Mouse (Mus musculus) stomach, embryonic 15.5 days (tissue): ENCODE measurements around the gene St3gal3. TPM values are rescaled to one million over a fixed set of nuclear protein-coding genes. Genes with fewer than 3 reads are reported as not detected.
A peak's percentile ranks its signal among the peaks of the same experiment; 100 is the strongest.

Experiments used
- ATAC-seq: fragments of 200-750 bp; cut with Nextera tagmentation; 2 replicates; pipeline ENCODE4 v1.8.0; 2017; ENCODE audit warnings: low read depth, moderate number of reproducible peaks, moderate TSS enrichment; ENCODE audit not compliant: insufficient read depth, low FRiP score
- H3K27ac ChIP-seq: fragments of 300-500 bp; sonication (generic); 2 replicates; pipeline ENCODE4 v1.5.1; 2015; ENCODE audit warnings: mild to moderate bottlenecking, inconsistent platforms
- H3K27me3 ChIP-seq: fragments of 300-500 bp; sonication (generic); replicated peaks from 2 replicates; pipeline ENCODE4 v1.6.1; 2015; ENCODE audit warnings: inconsistent platforms
- H3K36me3 ChIP-seq: fragments of 300-500 bp; sonication (generic); 2 replicates; pipeline ENCODE4 v1.6.1; 2015; ENCODE audit warnings: inconsistent platforms
- H3K4me1 ChIP-seq: fragments of 300-500 bp; sonication (generic); 2 replicates; pipeline ENCODE4 v1.6.1; 2015; ENCODE audit warnings: inconsistent platforms
- H3K4me2 ChIP-seq: fragments of 300-500 bp; sonication (generic); 2 replicates; pipeline ENCODE4 v1.6.1; 2015; ENCODE audit warnings: mild to moderate bottlenecking, inconsistent platforms
- H3K4me3 ChIP-seq: fragments of 300-500 bp; sonication (generic); replicated peaks from 2 replicates; pipeline ENCODE4 v1.5.1; 2015; ENCODE audit warnings: inconsistent platforms
- H3K9ac ChIP-seq: fragments of 300-500 bp; sonication (generic); 2 replicates; pipeline ENCODE4 v1.6.1; 2015; ENCODE audit warnings: inconsistent platforms
- H3K9me3 ChIP-seq: fragments of 300-500 bp; sonication (generic); 2 replicates; pipeline ENCODE4 v1.6.1; 2016; ENCODE audit warnings: inconsistent platforms
- WGBS: fragments of 180-500 bp; shearing (Covaris S2); methylation state at CpG from one replicate; pipeline ENCODE4 v1.1.7; 2015; 5-methylcytosine and 5-hydroxymethylcytosine counted together
- polyA plus RNA-seq: library from polyadenylated mRNA; unstranded; fragments of >200 nt; fragmentation: Nextera tagmentation; extraction: Ambion mirVana; gene quantifications from 2 replicates; pipeline ENCODE4 v1.2.1, GENCODE M21; 2015

The St3gal3 gene
- polyA plus RNA-seq, 1 experiment from 2014 or later = 6.4 TPM

DNA sequence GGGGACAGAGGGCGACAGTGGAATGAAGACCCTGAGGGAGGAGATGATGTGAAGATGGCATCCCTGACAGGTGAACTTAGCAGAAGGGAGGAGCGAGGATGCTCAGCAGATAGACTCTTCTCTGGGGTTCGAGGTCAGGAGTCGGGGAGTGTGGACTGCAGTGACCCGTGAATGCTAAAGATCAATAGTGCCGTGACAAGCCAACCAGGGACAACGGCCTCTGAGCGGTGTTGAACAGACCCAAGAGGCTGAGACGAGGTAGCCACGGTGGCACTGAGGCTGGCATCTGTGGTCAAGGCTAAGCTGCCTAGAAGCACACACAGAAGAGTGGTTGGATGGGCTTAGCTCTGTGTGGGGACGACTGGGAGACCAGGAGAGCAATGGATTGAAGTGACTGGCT is 156.9 kb downstream of the St3gal3 start:
- H3K27ac ChIP-seq = no peak overlapping the region
- H3K9ac ChIP-seq = no peak overlapping the region
- H3K36me3 ChIP-seq = no peaks in the 10 kb centered on the region
- H3K27me3 ChIP-seq = no peaks in the 10 kb centered on the region
- no peak for ATAC-seq
- H3K4me3 ChIP-seq = no peak overlapping the region
- no peaks in the 10 kb centered on the region for H3K9me3 ChIP-seq
- 87% methylated on average over 11 of the region's 11 CpGs for WGBS
- H3K4me2 ChIP-seq = no peak overlapping the region
- 0 out of 2 replicates have a peak, but pooled peaks cover 8% of the 10 kb centered on the region for H3K4me1 ChIP-seq

GRCm38 (mm10) chr4:117977371-117977770 is 157.3 kb downstream of the St3gal3 start:
- 0 out of 2 replicates have a peak, but pooled peaks have one; percentile 28 for ATAC-seq
- no peak overlapping the region for H3K9ac ChIP-seq
- WGBS = 63% methylated on average over 9 of the region's 9 CpGs

GRCm38 (mm10) chr4:117975820-117976219 is 158.9 kb downstream of the St3gal3 start:
- no peak overlapping the region for H3K4me2 ChIP-seq
- 0 out of 2 replicates have a peak, but pooled peaks cover 2% of the 10 kb centered on the region for H3K4me1 ChIP-seq
- no peaks in the 10 kb centered on the region for H3K9me3 ChIP-seq
- H3K27ac ChIP-seq = no peak overlapping the region
- H3K4me3 ChIP-seq = no peak overlapping the region
- H3K36me3 ChIP-seq = no peaks in the 10 kb centered on the region
- no peaks in the 10 kb centered on the region for H3K27me3 ChIP-seq
- WGBS = 71% methylated on average over 1 of the region's 1 CpGs
- ATAC-seq = no peak
- no peak overlapping the region for H3K9ac ChIP-seq

More at GRCm38 (mm10) chr4:117977371-117977770, 157.3 kb downstream of the St3gal3 start:
- Histone ChIP-seq H3K9me3 (no peaks in the 10 kb centered on the region), H3K36me3 (no peaks in the 10 kb centered on the region), H3K4me2 (no peak overlapping the region), H3K27ac (no peak overlapping the region), H3K4me1 (0 out of 2 replicates have a peak, but pooled peaks cover 3% of the 10 kb centered on the region), H3K4me3 (no peak overlapping the region), H3K27me3 (no peaks in the 10 kb centered on the region)

DNA sequence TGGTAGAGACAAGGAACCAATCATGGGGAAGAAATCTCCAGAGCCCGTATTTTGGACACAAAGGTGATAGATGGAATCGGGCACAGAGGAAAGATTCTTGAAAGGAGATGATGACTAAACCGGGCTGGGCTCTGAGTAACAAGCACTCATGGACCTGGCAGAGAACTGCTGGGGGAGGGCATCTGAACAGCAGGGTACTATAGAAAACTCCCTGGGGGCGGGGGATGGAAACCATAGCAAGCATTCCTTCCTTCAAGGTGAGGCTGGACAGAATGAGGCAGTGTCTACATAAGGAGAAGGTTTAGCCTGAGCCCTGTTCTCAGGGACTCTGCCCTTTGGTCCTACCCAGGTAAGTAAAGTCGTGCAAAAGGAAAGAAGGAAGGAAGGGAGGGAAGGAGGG is 160.0 kb downstream of the St3gal3 start:
- ATAC-seq = no peak; the same call in 1 of the 2 replicates
- Histone ChIP-seq H3K4me3 (no peak overlapping the region), H3K27me3 (no peaks in the 10 kb centered on the region), H3K4me1 (0 out of 2 replicates have a peak, but pooled peaks cover 2% of the 10 kb centered on the region), H3K27ac (no peak overlapping the region), H3K9me3 (no peaks in the 10 kb centered on the region), H3K9ac (no peak overlapping the region), H3K36me3 (no peaks in the 10 kb centered on the region), H3K4me2 (no peak overlapping the region)
- 63% methylated on average over 5 of the region's 5 CpGs for WGBS

DNA sequence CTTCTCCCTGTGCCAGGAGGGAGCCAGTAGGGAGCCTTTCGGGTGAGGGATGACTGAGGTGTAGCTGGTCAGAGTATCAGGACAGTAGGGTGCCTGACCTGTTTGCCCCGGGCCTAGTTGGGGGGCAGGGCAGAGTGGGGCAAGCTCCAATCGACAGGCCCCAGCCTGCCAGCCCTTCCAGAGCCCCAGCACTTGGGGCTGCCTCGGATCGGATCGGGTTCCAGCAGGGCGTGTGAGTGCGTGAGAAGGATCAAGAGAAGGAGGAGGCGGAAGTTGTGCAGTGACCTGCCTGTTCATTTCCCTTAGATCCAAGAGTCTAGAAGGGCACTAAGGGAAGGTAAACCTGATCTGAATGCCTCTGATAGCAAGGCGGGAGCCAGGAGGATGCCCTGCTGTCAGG is 161.7 kb downstream of the St3gal3 start:
- H3K4me2 ChIP-seq = no peak overlapping the region
- H3K4me1 ChIP-seq = 0 out of 2 replicates have a peak, but pooled peaks cover 2% of the 10 kb centered on the region
- ATAC-seq = no peak
- no peaks in the 10 kb centered on the region for H3K9me3 ChIP-seq
- no peak overlapping the region for H3K9ac ChIP-seq
- H3K4me3 ChIP-seq = no peak overlapping the region
- H3K27ac ChIP-seq = no peak overlapping the region
- H3K27me3 ChIP-seq = no peaks in the 10 kb centered on the region
- H3K36me3 ChIP-seq = no peaks in the 10 kb centered on the region
- 49% methylated on average over 10 of the region's 10 CpGs for WGBS

DNA sequence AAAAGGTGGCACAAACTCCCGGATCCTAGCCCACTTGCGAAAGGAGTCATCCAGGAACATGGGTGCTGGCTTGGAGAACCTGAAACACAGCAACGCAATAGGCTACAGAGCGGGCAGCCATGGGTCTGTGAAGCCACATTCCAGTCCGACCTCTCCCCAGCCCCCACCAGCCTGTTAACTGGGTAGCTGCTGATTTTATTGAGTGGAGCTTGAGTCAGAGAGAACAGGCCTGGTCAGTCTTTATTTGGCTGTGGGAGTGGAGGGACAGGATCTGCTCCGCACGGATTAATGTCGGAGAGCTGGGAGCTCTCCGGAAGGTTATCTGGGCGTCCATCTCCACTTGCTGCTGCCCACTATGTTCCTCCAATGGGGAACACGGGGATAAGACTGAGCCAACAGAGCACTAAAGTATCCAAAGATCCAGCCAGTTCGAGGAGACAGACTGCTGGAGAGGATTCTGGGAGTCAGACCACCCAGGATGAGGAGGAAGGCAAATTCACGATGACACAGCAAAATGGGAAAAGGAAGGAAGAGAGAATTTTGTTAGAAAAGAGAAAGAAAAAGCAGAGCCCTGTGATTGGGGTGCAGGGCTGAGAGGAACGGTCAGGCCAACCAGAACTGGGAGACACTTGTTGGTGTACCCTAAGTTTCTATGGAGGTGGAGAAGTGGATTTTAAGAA is 170.2 kb downstream of the St3gal3 start:
- 0 out of 2 replicates have a peak, but pooled peaks cover 3% of the 10 kb centered on the region for H3K36me3 ChIP-seq
- peak; percentile 50; the same call in 1 of the 2 replicates for ATAC-seq
- H3K9me3 ChIP-seq = no peaks in the 10 kb centered on the region
- no peak overlapping the region for H3K9ac ChIP-seq
- no peak overlapping the region for H3K27ac ChIP-seq
- no peak overlapping the region for H3K4me3 ChIP-seq
- H3K27me3 ChIP-seq = no peaks in the 10 kb centered on the region
- 64% methylated on average over 14 of the region's 14 CpGs for WGBS
- H3K4me1 ChIP-seq = no peaks in the 10 kb centered on the region
- H3K4me2 ChIP-seq = no peak overlapping the region

GRCm38 (mm10) chr4:117957492-117957891 is 177.2 kb downstream of the St3gal3 start:
- Histone ChIP-seq H3K4me3 (no peak overlapping the region), H3K27me3 (no peaks in the 10 kb centered on the region), H3K9me3 (no peaks in the 10 kb centered on the region), H3K4me2 (no peak overlapping the region), H3K27ac (no peak overlapping the region), H3K4me1 (no peaks in the 10 kb centered on the region), H3K36me3 (0 out of 2 replicates have a peak, but pooled peaks cover 9% of the 10 kb centered on the region), H3K9ac (no peak overlapping the region)
- WGBS = 57% methylated on average over 4 of the region's 4 CpGs
- no peak for ATAC-seq

GRCm38 (mm10) chr4:117947493-117947892 is 187.2 kb downstream of the St3gal3 start:
- 62% methylated on average over 7 of the region's 7 CpGs for WGBS
- Histone ChIP-seq H3K27ac (peak overlapping the region; percentile 50; the same call in 1 of the 2 replicates), H3K9ac (no peak overlapping the region), H3K4me2 (no peak overlapping the region), H3K36me3 (0 out of 2 replicates have a peak, but pooled peaks cover 3% of the 10 kb centered on the region), H3K27me3 (no peaks in the 10 kb centered on the region), H3K9me3 (no peaks in the 10 kb centered on the region), H3K4me1 (peaks cover 6% of the 10 kb centered on the region; the same call in 1 of the 2 replicates), H3K4me3 (no peak overlapping the region)
- no peak for ATAC-seq

DNA sequence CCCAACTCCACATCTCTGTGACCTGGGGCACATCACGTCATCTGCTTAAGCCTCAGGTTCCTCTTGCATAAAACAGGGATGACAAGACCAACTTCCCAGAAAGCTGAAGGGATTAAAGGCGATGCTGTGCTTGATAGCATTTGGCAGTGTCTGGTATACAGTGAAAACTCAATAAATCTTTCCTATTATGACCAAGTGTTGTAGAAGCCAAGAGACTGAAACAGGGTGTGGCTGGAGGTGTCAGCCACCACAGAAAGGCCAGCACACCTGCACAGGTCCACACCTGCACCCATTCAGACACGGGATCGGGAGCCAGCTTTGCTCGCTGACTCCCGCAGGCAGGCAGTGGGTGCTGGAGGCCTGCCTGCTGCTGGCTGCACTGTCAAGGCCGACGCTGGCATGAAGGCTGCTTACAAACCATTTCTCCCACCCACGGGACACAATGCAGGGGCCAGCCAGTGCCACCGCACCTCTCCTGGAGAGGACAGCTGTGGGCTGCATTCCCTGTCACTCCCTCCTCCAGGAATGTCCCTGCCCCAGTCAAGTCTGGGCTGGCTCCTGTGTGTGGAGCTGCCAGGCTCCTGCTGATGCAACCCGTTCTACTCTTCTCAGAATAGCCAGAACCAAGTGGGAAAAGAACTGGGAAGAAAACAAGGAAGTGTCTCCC is 187.9 kb downstream of the St3gal3 start:
- Histone ChIP-seq H3K9ac (no peak overlapping the region), H3K4me1 (peaks cover 6% of the 10 kb centered on the region; the same call in 1 of the 2 replicates), H3K36me3 (no peaks in the 10 kb centered on the region), H3K4me3 (no peak overlapping the region), H3K4me2 (no peak overlapping the region), H3K27me3 (no peaks in the 10 kb centered on the region), H3K9me3 (no peaks in the 10 kb centered on the region), H3K27ac (peak overlapping the region; percentile 50; the same call in 1 of the 2 replicates)
- ATAC-seq = peak; percentile 39; the same call in 1 of the 2 replicates
- WGBS = 77% methylated on average over 11 of the region's 11 CpGs

DNA sequence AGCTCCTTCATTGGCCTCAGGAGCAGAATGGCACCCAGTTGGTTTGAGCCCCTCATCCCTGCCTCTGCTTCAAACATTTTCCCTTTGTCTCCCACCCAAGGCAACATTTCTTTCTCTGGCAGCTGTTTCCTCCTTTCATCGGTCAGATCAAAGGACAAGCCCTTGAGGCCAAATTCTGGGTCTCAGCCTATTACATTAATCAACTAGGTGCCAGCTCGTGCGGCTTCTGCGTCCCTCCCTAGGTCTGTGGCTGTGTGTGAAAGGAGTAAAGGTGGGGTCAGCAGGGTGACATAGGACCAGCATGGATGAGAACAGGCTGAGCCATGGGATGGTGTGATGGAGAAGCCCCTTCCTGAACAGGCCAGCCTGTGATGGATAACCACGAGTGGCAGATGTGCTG is 191.4 kb downstream of the St3gal3 start:
- no peaks in the 10 kb centered on the region for H3K9me3 ChIP-seq
- ATAC-seq = no peak
- 27% methylated on average over 5 of the region's 5 CpGs for WGBS

GRCm38 (mm10) chr4:117936964-117937363 is 197.8 kb downstream of the St3gal3 start:
- H3K4me1 ChIP-seq = no peaks in the 10 kb centered on the region
- no peak for ATAC-seq
- 96% methylated on average over 5 of the region's 5 CpGs for WGBS
- H3K4me2 ChIP-seq = no peak overlapping the region
- H3K9ac ChIP-seq = no peak overlapping the region
- no peaks in the 10 kb centered on the region for H3K36me3 ChIP-seq
- H3K4me3 ChIP-seq = no peak overlapping the region
- no peak overlapping the region for H3K27ac ChIP-seq
- no peaks in the 10 kb centered on the region for H3K27me3 ChIP-seq
- no peaks in the 10 kb centered on the region for H3K9me3 ChIP-seq

More for the DNA sequence above, 191.4 kb downstream of the St3gal3 start:
- H3K4me1 ChIP-seq = peaks cover 6% of the 10 kb centered on the region; the same call in 1 of the 2 replicates
- no peak overlapping the region for H3K4me2 ChIP-seq
- no peak overlapping the region for H3K4me3 ChIP-seq
- no peaks in the 10 kb centered on the region for H3K36me3 ChIP-seq
- H3K27ac ChIP-seq = no peak overlapping the region
- H3K27me3 ChIP-seq = no peaks in the 10 kb centered on the region
- no peak overlapping the region for H3K9ac ChIP-seq

DNA sequence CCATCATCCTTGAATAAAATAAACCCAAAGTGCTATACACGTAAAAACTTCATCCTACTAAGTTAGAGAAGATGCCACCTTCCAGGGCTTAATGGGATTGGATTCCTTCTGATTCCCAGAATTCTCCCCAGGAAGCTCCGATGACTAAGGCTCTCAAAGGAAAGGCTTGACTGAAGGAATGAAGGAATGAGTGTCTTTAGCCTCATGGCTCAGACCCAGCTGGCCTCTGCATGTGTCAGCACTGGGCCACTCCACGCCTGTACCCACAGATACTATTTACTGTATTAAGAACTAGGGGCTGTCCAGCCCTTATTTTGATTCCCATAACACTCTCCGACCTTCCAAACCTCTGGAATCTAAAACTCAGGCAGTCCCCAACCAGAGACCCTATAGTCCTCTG is 200.6 kb downstream of the St3gal3 start:
- no peak overlapping the region for H3K4me3 ChIP-seq
- no peak overlapping the region for H3K4me2 ChIP-seq
- no peak overlapping the region for H3K27ac ChIP-seq
- no peaks in the 10 kb centered on the region for H3K36me3 ChIP-seq
- H3K9ac ChIP-seq = no peak overlapping the region
- H3K9me3 ChIP-seq = no peaks in the 10 kb centered on the region
- H3K27me3 ChIP-seq = 0 out of 2 replicates have a peak, but pooled peaks cover under 1% of the 10 kb centered on the region
- WGBS = 86% methylated on average over 4 of the region's 4 CpGs
- peaks cover 12% of the 10 kb centered on the region for H3K4me1 ChIP-seq
- ATAC-seq = no peak
